Mouse (Mus musculus) right cerebral cortex, postnatal 4 days (tissue): ENCODE results near the gene Tubgcp3.
"Not testable (repeated sequence)": the region's sequence is repeated elsewhere in the genome, so short reads cannot be mapped to it uniquely, and the experiment has no call there.

Experiments
- DNase-seq: peaks from one replicate; pipeline ENCODE4 v3.0.0-alpha.2; 2022

The Tubgcp3 gene

DNA sequence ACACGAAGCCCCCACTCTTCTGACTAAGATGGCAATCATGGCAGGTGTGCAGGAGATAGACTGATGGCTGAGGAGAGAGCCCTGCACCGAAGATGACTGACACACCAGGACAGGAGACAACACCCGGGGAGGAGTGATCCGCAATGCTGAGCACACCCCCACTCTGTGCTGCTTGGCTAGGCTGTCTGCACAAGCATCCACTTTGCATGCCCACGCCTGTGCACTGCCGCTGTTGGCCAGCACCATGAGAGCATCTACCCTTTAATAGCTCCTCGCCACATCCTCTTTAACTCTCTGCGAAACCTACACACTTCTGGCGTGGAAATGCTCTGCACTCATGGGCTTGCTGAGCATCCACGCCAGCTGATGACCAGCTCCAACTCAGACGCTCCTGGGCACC, 33.6 kb downstream of the Tubgcp3 start:
- no peak for DNase-seq

DNA sequence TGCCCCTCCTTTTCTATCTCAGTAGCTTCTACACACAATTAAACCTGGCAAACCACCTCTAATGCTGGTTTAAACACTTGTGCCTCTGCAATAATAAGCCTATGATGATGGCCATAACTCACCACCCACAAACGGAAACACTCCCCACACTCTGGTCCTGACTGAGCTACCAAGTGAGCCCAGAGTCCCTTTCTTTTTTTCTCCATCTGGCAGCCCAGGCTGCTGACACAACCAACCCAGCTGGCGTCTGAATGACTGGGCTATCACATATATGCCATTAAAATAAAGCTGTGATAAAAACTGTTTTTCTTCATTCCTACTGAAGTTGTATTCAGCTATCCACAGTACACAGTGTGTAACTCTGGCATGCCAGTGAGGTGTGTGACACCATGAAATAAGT, 36.7 kb downstream of the Tubgcp3 start:
- no peak for DNase-seq

DNA sequence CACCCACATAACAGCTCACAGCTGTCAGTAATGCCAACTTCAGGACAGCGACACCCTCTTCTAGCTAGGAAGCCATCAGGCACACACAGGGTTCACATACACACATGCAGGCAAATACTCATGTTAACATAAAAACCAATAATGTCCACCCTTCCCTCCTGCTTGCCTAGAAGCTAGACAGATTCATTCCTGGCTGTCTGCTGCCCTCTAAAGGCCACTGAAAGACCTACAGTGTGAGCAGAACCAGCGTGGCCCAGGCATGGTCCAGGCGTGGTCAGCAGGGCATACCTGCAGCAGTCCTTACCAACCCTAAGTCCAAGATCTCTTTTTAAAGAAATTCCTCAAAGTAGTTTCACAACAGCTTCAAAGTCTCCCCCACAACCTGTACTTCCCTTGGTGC, 43.0 kb downstream of the Tubgcp3 start:
- peak; percentile 56 for DNase-seq

DNA sequence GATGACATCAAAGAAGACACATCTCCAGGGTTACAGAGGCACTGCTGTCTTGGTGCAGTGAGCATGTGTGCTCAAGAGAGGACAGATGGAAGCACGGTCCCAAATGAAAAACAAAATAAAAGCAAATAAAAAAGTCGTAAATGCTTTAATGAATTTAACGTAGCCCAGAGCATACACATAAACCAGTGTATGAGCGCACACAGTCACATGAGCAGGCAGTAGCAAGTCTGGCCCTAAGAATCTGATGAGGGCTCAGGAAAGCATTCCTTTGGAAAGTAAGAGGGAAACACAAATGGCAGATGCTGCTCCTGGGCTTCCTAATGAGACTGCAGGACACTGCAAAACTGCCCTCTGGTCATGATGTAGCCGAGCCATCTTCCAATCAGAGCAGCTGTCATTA, 46.2 kb downstream of the Tubgcp3 start:
- no peak for DNase-seq

DNA sequence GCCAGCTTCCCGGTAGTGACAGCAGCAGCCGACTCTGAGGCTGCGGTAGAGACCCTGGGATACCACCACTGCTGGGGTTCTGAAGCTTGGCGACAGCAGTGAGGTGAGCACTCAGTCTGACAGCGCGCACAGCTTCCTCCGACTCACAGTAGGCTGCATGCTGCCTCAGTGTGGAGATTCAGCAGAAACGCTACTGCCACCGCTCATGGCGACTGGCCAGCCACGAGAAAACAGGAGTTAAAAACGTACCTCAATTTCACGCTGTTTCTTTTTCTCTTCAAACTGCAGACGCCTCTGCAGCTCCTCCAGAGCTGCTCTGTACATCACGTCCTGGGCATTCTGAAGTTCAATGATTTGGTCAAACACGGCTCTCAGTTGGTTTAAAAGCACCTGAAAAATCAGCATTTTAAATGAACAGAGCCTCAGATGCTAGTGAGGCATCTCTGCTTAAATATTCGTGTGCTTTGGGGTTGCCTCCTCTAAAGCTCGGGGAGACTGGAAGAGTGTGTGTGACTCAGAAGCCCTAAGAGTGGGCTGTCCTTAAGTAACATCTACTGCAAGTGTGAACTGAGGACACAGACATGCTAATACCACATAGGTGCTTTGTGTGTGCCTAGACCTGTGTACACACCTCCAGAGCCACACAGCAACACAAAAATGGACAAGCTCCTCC, 50.4 kb downstream of the Tubgcp3 start:
- no peak for DNase-seq

DNA sequence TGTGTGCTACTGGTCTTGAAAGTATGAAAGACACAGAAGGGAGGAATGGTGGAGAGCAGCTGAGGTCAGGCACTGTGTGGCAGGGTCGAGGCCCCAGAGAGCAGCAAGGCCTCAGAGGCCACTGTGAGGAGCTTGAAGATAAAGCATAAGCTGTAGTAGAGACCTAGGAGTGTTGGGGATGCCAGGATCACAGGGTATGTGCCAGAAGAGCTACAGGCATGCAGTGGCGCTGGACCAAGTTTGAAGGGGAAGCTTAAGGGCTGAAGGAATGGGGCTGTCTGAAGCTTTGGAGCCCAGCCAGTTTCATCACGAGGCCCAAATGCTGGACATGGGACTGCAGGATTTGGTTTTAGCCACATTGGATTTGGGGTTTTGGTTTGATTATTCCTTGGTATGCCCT, 54.7 kb downstream of the Tubgcp3 start:
- DNase-seq: not testable (repeated sequence)

DNA sequence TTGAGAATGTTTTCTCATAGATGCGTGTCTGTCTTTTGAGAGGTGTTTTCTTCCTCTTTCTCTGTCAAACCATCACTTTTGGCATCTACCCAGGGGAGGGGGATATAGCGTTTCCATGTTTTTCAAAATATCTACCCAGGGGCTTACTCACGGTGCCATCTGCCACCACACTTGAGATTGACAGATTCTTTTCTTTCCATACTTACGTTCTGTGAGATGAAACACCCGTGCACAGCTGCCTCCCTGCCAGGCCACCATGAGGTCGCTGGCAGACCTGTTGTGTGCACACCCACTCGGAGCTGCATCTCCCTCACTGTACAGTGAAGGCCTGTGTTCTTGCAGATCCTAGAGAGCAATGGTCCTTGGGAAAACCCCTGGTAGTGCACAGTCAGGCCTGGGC, 58.8 kb downstream of the Tubgcp3 start:
- DNase-seq: no peak

DNA sequence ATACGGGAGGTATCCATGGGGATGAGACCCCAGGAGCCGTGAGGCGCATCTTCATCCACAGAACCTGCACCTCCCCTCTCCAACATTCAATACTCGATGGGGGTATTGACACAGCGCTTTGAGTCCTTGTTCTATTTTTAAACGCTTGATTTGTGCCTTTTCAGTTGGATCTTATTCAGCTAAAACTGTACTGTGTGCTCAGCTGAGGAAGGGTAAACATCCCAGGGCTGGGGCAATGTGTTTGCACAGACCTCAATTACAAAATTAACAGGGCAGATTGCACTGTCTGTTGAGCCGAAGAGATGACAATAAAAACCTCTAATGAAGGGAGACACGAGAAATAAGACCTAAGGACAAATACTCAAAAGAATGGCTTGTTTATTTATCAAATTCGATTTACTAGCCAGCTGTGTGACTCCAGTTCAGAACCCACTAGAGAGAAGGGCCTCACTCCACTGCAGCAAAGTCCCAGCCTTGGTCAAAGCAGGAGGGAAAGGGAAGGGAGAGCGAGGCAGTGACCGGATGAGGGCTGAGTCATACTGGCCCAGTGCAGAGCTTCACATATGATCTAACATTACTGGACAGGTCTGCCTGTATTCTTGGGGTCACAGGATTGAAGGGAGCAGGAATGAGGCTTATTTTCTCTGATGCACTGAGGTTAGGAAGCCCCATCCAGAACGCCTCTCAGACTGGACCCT, 62.1 kb downstream of the Tubgcp3 start:
- DNase-seq: no peak

DNA sequence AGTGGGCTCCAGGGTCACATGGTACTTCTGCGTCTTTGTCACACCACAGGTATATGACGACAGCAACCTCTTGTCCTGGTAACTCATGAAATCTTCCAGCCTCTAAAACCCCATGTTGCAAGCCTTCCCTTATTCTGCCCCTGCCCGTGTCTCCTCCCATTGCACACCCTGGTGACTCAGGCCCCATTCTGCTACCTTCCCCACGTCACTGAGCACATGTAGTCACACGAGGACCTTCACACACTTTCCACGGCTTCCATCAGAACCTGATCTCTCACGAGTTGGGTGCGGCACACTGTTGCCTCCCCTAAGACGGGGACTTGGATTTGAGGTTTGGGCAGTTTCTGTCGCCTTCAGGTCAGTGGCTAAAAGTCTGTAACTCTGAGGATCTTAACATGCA, 63.2 kb downstream of the Tubgcp3 start:
- no peak for DNase-seq

DNA sequence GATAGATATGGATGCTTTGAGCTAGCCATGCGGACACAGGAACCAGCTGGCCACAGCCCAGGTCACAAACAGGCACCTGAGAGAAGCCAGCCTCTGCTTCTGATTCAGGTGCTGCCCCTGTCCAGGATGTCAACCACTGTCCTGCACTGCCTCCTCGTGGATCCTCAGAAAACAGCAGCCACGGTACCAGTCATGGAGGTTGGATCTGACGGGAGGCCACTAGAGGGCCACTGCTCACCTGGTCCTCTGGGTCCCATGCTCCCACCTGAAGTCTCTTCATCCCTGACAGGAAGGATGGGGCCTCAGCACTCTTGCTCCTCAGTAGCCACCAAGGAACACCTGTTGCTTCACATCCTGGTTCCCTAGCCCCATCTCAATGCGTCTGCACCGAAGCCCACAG, 64.8 kb downstream of the Tubgcp3 start:
- peak; percentile 82 for DNase-seq

DNA sequence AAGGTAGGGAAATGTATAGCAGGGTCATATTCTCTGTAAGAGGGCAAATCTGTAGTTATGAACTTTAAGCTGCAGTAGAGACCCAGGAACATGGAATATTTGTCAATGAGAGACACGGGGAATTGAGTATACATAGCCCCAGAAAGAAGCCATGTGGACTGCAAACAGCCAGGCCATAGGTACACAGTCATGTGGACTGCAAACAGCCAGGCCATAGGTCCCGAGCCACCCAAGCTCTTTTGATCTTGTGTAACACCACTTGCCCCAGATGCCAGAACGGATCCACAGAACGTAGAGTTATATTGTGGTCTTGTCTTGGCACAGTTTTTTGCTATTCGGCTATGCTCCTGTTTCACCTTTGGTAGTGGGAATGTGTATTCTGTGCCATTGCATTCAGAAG, 88.3 kb downstream of the Tubgcp3 start:
- no peak for DNase-seq

DNA sequence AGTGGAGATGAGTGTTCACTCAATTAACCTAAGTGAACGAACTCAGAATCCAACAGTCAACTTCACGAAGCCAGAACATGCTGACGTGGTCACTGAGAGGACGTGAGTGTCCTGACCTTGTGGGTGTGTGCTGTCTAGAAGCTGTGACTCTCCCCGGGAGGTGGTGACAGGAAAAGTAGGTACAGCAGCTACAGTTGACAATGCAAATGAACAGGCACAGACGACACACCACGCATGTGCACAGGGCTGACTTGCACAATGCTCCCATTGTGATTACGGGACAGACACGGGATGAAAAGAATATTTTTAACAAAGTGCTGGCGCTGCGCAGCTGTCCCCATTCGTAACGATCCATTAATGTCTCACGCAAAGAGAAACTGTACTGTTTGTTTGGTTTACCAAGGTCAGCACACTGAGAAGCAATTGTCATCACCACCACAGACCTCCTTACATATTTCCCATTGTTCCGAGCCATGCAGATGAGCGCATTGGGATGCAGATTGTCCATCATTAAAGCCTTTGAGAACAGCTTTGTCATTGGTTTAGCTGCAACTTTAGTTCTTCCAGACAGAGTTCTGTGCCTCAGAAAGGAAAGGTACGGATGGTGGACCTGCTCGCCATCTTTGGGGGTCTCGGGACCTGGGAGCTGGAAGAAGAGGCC, 92.6 kb downstream of the Tubgcp3 start:
- DNase-seq: not testable (repeated sequence)

DNA sequence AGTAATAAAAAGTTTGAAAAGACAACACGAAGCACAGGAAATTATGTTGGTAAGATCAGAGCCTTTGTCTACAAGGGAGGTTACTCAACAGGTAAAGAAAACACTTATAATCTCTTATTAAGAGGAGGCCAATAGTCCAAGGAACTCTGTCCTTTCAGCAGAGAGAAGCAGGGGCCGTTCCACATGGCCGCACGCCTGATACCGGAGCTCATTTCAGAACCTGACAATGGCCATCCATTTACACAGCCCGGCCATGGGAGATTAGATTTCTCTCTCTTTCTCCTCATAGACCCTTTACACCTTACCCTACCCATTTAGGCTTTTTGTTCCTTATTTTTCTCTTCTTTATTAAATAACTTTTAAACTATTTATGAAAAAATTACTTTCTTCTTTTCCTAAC, 95.3 kb downstream of the Tubgcp3 start:
- no peak for DNase-seq

DNA sequence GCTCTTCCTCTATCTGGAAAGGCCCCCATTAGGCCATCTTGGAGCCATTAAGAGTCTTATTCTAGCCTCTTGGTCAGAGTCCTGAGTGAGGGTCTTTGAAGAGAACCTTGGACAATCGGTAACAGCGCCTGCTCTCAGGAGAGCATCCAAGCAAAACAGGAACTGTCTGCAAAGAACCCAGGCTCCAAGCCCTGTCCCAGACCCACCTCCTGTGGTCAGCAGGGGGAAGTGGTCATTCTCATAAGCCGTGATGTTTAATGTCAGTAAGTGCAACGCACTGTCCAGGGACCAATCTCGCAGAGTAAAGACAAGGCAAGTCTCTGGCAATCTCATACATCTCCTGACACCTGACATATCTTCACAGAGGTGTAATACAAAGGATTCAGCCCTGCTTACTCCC, 96.0 kb downstream of the Tubgcp3 start:
- no peak for DNase-seq

DNA sequence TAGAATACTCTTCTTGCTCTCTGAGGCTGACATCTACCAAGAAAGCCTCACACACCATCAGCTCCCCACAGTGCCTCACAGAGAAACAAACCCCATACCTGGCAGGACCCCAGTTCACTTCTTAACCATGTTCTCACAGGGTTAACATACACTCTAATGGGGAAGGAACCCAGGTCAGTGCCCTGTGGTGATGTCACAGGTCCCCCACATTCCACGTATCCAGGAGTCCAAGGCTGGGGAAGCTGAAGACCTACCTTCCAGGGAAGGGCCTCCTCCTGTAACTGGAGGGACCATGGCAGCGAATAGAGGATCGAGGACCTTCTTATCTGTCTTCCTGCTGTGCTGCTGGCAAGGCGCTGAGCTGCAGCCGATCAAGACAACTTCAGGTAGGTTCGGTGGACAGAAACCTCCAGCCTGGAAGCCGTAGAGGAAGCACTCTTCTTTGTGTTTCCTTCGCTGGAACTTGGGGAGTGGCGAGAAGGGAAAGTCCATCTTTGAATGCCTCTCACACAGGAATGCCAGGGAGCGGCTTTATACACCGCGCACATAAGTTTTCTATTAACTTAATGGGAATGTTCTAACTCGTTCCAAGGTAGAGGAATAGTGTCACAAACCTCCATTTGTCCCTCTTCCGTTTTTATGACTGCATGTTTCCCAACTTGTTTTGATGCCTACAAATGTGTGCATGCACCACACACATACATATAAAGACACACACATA, 99.1 kb downstream of the Tubgcp3 start, which contains the start of gene Spaca7:
Spaca7 (plus strand) TSS at position 216 of the 721 bp plus-strand sequence.
- DNase-seq: no peak

DNA sequence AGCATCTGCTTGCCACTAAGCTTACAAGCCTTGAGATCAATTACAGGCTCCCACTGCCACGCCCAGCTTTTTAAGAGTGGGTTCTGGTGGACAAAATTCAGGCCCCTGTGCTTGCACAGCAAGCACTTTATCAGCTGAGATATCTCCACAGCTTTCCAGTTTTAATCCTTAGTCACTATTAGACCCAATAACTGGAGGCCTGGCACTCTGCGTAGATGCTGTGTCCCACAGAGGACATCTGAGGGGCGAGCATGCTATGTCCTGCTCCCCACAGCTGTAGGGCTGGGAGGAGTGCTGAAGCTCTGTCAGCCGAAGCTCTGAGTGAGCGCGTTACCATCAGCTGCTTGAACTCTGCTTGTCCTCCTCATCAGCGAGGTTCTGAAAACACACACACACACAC, 105.5 kb downstream of the Tubgcp3 start:
- DNase-seq: no peak

DNA sequence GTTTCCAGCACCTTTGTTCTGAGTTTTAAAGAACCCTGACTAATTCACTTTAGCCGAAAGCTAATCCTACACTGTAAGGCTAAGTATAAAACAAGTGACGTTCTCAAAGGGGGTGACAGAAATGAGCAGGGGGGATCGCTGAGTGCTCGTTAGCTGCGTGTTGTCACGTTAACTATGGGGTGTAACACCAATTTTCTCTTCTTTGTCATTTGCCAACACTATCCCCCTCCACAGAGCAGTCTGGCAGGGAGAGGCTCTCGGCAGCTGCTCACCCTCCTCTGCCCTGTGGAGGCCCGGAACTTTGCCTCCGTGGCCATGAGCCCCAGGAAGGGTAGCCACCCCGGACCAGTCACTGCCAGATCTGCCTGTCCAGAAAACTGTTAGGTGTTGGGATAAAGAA, 106.6 kb downstream of the Tubgcp3 start:
- no peak for DNase-seq

DNA sequence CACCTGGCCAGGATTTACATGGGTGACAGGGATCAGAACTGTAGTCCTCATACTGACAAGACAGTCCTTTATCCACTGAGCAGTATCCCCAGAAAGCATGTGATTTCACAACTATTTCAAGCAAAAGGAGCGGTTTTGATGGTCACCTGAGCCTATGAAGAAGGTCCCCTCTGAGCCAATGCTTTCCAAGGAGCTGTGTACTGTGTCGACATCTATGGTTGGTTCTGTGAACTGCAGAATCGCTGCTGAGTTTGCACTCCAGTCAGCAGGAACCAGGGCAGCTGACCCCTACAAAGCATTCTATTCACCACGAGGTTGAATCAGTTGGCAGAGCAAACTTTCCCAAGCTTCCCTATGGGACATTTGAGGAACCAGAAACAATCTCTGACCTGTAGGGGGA, 107.7 kb downstream of the Tubgcp3 start:
- DNase-seq: peak; percentile 55
